Mouse (Mus musculus) gastrocnemius, adult 2 months (tissue): ENCODE results near the gene Usp7. TPM values are rescaled to one million over a fixed set of nuclear protein-coding genes. Genes with fewer than 3 reads are reported as not detected.

ENCODE experiments used
- DNase-seq: peaks from one replicate; pipeline ENCODE4 v3.0.0; 2022
- H3K27ac ChIP-seq: fragments of 200-600 bp; 2 replicates; pipeline ENCODE4 v1.8.1; 2022; ENCODE audit warnings: mild to moderate bottlenecking
- H3K4me3 ChIP-seq: fragments of 200-600 bp; 2 replicates; pipeline ENCODE4 v1.8.1; 2022; ENCODE audit warnings: mild to moderate bottlenecking, moderate library complexity
- CTCF ChIP-seq: fragments of 200-600 bp; IDR thresholded peaks from 2 replicates; pipeline ENCODE4 v1.8.1; 2022; ENCODE audit warnings: antibody characterized with exemption, mild to moderate bottlenecking, moderate library complexity
- intact Hi-C: fragments of 180-260 bp; cut with DNase I; formaldehyde crosslinking; loops from one replicate; pipeline ENCODE4 v1.15.1; 2025
- total RNA-seq, 2 experiments: library from RNA; stranded (reverse); gene quantifications; 2 replicates each; pipeline ENCODE4 v1.2.3; 2021

Gene Usp7
- total RNA-seq, 2 experiments from 2014 or later, result 61.8 to 69.1 TPM

DNA sequence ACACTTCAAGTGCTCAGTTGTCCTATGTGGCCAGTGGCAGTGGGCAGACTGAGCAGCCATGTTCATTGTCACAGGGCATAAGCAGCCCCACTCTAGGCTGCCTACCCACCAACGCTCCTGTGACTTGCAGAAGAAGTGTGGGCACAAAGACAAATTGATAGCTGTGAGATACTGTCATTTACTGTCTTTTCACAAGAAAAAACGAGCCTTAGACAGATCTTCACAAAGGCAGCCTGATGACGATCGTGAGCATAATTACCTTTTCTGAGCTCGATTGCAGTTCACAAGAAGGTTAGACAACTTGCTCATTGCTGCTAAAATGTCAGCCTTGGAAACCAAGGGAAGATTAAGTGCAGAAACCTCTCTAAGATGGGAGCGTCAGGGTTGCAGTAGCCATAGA lies 137.0 kb downstream of the Usp7 start:
- intact Hi-C loops, result no loop called here
- no peak for TF ChIP-seq CTCF
- no peak overlapping the region for H3K4me3 ChIP-seq
- DNase-seq, result no peak
- no peak overlapping the region for H3K27ac ChIP-seq

DNA sequence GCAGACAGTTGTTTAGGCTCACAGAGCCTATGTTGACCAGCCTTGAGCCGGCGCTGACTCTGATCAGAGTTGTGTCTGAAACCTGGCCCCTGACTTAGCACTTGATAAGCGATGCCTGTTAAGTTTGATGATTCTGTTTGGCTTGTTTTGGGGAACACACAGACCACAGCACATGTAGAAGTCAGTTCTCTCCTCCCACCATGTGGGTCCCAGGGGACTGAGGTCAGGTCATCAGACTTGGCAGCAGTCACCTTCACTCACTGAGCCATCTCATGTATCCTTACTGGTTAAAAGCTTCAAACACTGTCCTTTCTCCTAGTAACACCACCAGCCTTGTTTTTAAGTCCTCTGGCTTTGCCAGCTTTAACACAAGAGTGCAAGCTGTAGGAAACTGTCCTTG lies 142.1 kb downstream of the Usp7 start:
- H3K27ac ChIP-seq, result no peak overlapping the region
- no peak for DNase-seq
- H3K4me3 ChIP-seq, result no peak overlapping the region
- no peak for TF ChIP-seq CTCF
- intact Hi-C loops, result no loop called here

GRCm38 (mm10) chr16:8645546-8645945 lies 146.6 kb downstream of the Usp7 start:
- intact Hi-C loops, result loop anchor here (10.0 kb wide), 1 partner anchor 231 kb away; no protein-coding TSS in a partner anchor
- Histone ChIP-seq H3K27ac (no peak overlapping the region), H3K4me3 (no peak overlapping the region)
- no peak for DNase-seq
- no peak for TF ChIP-seq CTCF

- intact Hi-C loops, result loop anchor here (2.0 to 10.0 kb wide), 2 partner anchors 31 to 229 kb away; no protein-coding TSS in a partner anchor
These were observed 148.3 kb downstream of the Usp7 start for GRCm38 (mm10) chr16:8643855-8644254.

More at GRCm38 (mm10) chr16:8643855-8644254, 148.3 kb downstream of the Usp7 start:
- Histone ChIP-seq H3K4me3 (no peak overlapping the region), H3K27ac (peak overlapping the region; percentile 28; the same call in 1 of the 2 replicates)
- peak; percentile 93 for TF ChIP-seq CTCF
- peak; percentile 63 for DNase-seq

Other genes starting within 250 kb of the Usp7 start
- 10 to 100 TPM; 14.9 to 24.0 TPM for gene Pmm2, start 154.6 kb downstream of the Usp7 start, total RNA-seq
- gene Tmem186, start 154.6 kb downstream of the Usp7 start, total RNA-seq, result 10 to 100 TPM; 12.4 to 12.9 TPM
- 1 to 10 TPM; 5.8 to 8.7 TPM for gene Carhsp1, start 120.2 kb downstream of the Usp7 start, total RNA-seq
- gene Gm5767, start 111.5 kb downstream of the Usp7 start, total RNA-seq, result not detected
- 100 to 1,000 TPM in 1 of 2 experiments, 10 to 100 TPM in 1; 80.9 to 111 TPM for gene 1810013L24Rik, start 37.8 kb upstream of the Usp7 start, total RNA-seq